Mouse (Mus musculus) liver, postnatal 0 days (tissue): ENCODE results near the gene Clec2i. TPM values are rescaled to one million over a fixed set of nuclear protein-coding genes. Genes with fewer than 3 reads are reported as not detected.

Experiments
- ATAC-seq: fragments of 200-750 bp; cut with Nextera tagmentation; 2 replicates; pipeline ENCODE4 v1.8.0; 2017; ENCODE audit warnings: mild to moderate bottlenecking, moderate library complexity
- DNase-seq: peaks from one replicate; pipeline ENCODE4 v3.0.0-alpha.2; 2016
- H3K27ac ChIP-seq: fragments of 300-500 bp; sonication (generic); 2 replicates; pipeline ENCODE4 v1.5.1; 2014; ENCODE audit warnings: antibody characterized with exemption, moderate library complexity, mild to moderate bottlenecking, low read depth
- H3K27me3 ChIP-seq: fragments of 300-500 bp; sonication (generic); 2 replicates; pipeline ENCODE4 v1.6.1; 2014; ENCODE audit warnings: low read length, control low read depth, mixed read lengths; ENCODE audit not compliant: insufficient read depth
- H3K36me3 ChIP-seq: fragments of 300-500 bp; sonication (generic); replicated peaks from 2 replicates; pipeline ENCODE4 v1.6.1; 2014; ENCODE audit warnings: mild to moderate bottlenecking, control low read depth, low read length, moderate library complexity, mixed read lengths; ENCODE audit not compliant: insufficient read depth
- H3K4me1 ChIP-seq: fragments of 300-500 bp; sonication (generic); 2 replicates; pipeline ENCODE4 v1.6.1; 2014; ENCODE audit warnings: antibody characterized with exemption, mild to moderate bottlenecking, control low read depth; ENCODE audit not compliant: insufficient read depth
- H3K4me2 ChIP-seq: fragments of 300-500 bp; sonication (generic); 2 replicates; pipeline ENCODE4 v1.6.1; 2014; ENCODE audit warnings: low read depth, mild to moderate bottlenecking, low read length, moderate library complexity, mixed read lengths
- H3K4me3 ChIP-seq: fragments of 300-500 bp; sonication (generic); 2 replicates; pipeline ENCODE4 v1.5.1; 2014; ENCODE audit warnings: low read depth, low read length
- H3K9ac ChIP-seq: fragments of 300-500 bp; sonication (generic); replicated peaks from 2 replicates; pipeline ENCODE4 v1.6.1; 2014; ENCODE audit warnings: mild to moderate bottlenecking, moderate library complexity
- H3K9me3 ChIP-seq: fragments of 300-500 bp; sonication (generic); 2 replicates; pipeline ENCODE4 v1.6.1; 2016; ENCODE audit warnings: mild to moderate bottlenecking, control low read depth, low read length, mixed read lengths
- CTCF ChIP-seq: sonication (generic); IDR thresholded peaks from 2 replicates; pipeline ENCODE4 v1.5.1; 2016; ENCODE audit warnings: antibody characterized with exemption, low read depth
- EP300 ChIP-seq: IDR thresholded peaks from 2 replicates; pipeline ENCODE4 v1.6.1; 2016; ENCODE audit warnings: antibody characterized with exemption, low read depth, mild to moderate bottlenecking
- WGBS: fragments of 180-500 bp; shearing (Covaris S2); extraction: QIAGEN DNeasy Blood & Tissue Kit; methylation state at CpG from one replicate; pipeline ENCODE4 v1.1.7; 2014; ENCODE audit not compliant: insufficient replicate concordance; 5-methylcytosine and 5-hydroxymethylcytosine counted together
- polyA plus RNA-seq: library from polyadenylated mRNA; unstranded; fragments of >200 nt; fragmentation: Nextera tagmentation; extraction: Ambion mirVana; gene quantifications from 2 replicates; pipeline ENCODE4 v1.2.1, GENCODE M21; 2015

Clec2i gene
- polyA plus RNA-seq, 1 experiment from 2014 or later = 0.27 TPM

DNA sequence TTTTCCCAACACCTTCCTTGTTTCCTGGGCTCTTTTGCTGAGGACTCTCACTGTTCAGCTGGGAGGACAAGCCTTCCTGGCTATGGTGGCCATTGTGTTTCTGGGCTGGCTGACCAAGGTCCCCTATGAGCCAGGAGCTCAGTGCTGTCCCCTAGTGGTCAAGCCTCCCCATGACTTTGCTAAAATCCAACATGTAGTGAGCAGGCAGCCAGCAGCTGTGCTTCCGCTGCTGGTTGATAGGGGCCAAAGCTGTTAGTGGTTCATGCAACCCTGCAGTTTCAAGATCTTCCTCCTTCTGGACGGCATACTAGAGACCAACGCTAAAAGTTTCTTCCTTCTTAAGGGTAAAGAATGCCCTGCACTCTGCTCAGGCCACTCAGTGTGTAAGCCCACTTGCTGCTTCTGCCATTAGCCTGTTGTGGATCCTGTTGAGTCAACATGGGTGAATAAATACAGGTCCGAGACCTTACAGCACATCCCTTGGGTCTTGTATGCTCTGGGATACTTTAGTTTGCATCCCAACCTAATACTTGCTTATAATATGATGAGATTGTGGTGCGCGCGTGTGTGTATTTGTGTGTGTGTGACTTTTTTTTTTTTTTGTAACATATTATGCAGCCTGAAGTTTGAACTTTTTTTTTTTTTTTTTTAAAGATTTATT, 41.9 kb upstream of the Clec2i start:
- WGBS = 25% methylated on average over 7 of the region's 7 CpGs
- DNase-seq (peak; percentile 91), ATAC-seq (peak; percentile 50)
- TF ChIP-seq CTCF (peak; percentile 100), EP300 (0 out of 2 replicates have a peak, but pooled peaks have one; percentile 25)
- Histone ChIP-seq H3K9me3 (no peaks in the 10 kb centered on the region), H3K27ac (peak overlapping the region; percentile 58), H3K36me3 (no peaks in the 10 kb centered on the region; the same call in 1 of the 2 replicates), H3K4me2 (peak overlapping the region; percentile 53), H3K4me3 (no peak overlapping the region; the same call in 1 of the 2 replicates), H3K27me3 (no peaks in the 10 kb centered on the region), H3K9ac (no peak overlapping the region), H3K4me1 (peaks cover 15% of the 10 kb centered on the region; the same call in 1 of the 2 replicates)

DNA sequence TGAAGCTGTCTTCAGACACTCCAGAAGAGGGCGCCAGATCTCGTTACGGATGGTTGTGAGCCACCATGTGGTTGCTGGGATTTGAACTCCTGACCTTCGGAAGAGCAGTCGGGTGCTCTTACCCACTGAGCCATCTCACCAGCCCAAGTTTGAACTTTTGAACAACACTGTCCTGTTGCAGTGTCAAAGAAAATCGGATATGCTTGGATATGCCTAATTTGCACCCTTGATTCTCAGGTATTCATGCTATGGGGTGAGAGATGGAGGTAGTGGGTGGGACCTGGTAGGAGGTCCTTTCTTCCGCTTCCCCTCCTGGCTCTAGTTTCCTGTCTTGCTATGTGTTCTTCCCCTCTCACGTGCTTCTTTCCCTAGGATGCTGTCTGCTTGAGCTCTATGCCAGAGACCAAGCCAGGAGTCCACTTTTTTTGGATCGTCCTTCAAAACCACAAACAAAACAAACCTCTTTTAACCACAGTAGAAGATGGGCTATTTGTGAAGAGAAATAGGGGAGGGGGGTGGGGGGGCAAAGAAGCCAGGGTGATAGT, 41.3 kb upstream of the Clec2i start:
- no peak for DNase-seq
- no peak overlapping the region for H3K9ac ChIP-seq
- WGBS = 56% methylated on average over 6 of the region's 9 CpGs

DNA sequence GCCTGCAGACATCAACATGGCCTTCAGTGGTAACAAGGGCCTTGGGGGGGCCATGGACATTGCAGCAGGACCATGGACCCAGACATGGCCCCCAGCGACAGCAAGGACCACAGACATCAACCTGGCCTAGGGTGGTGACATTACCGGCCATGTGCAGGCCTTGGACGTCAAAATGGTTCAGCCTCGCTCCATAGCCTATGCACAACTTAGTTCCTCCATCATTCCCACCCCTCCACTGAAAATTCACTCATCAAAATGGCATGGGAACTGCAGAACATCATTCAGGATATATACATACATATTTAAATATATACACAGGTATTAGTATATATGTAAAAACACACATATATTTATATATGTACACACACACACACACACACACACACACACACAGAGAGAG, 40.0 kb upstream of the Clec2i start:
- no peak for TF ChIP-seq CTCF
- TF ChIP-seq EP300 = no peak
- no peak for ATAC-seq
- Histone ChIP-seq H3K4me1 (peaks cover 14% of the 10 kb centered on the region), H3K4me3 (no peak overlapping the region), H3K36me3 (no peaks in the 10 kb centered on the region; the same call in 1 of the 2 replicates), H3K9ac (no peak overlapping the region), H3K4me2 (no peak overlapping the region), H3K27ac (no peak overlapping the region), H3K27me3 (no peaks in the 10 kb centered on the region), H3K9me3 (no peaks in the 10 kb centered on the region)
- WGBS = 80% methylated on average over 4 of the region's 4 CpGs
- no peak for DNase-seq

More for the DNA sequence above, 41.3 kb upstream of the Clec2i start:
- no peak overlapping the region for H3K4me2 ChIP-seq
- no peaks in the 10 kb centered on the region for H3K9me3 ChIP-seq
- no peaks in the 10 kb centered on the region; the same call in 1 of the 2 replicates for H3K36me3 ChIP-seq
- ATAC-seq = 0 out of 2 replicates have a peak, but pooled peaks have one; percentile 1
- H3K4me3 ChIP-seq = no peak overlapping the region
- H3K27me3 ChIP-seq = no peaks in the 10 kb centered on the region
- TF ChIP-seq CTCF (peak; percentile 13), EP300 (no peak)
- peaks cover 17% of the 10 kb centered on the region; the same call in 1 of the 2 replicates for H3K4me1 ChIP-seq
- no peak overlapping the region for H3K27ac ChIP-seq

- ATAC-seq (peak; percentile 20), DNase-seq (peak; percentile 74)
- no peak for TF ChIP-seq EP300
- peak; percentile 76 for TF ChIP-seq CTCF
- no peak overlapping the region for H3K9ac ChIP-seq
- H3K4me3 ChIP-seq = no peak overlapping the region
- 52% methylated on average over 2 of the region's 2 CpGs for WGBS
- no peak overlapping the region for H3K4me2 ChIP-seq
- H3K9me3 ChIP-seq = no peaks in the 10 kb centered on the region
- H3K4me1 ChIP-seq = peaks cover 10% of the 10 kb centered on the region
- H3K27ac ChIP-seq = peak overlapping the region; percentile 59; the same call in 1 of the 2 replicates
- H3K36me3 ChIP-seq = no peaks in the 10 kb centered on the region; the same call in 1 of the 2 replicates
- no peaks in the 10 kb centered on the region for H3K27me3 ChIP-seq
Measured at GRCm38 (mm10) chr6:128849902-128850301, 37.5 kb upstream of the Clec2i start.

- DNase-seq (no peak), ATAC-seq (peak; percentile 46)
- Histone ChIP-seq H3K36me3 (no peaks in the 10 kb centered on the region; the same call in 1 of the 2 replicates), H3K4me3 (no peak overlapping the region), H3K27ac (peak overlapping the region; percentile 59), H3K9ac (no peak overlapping the region), H3K4me1 (peaks cover 15% of the 10 kb centered on the region), H3K9me3 (no peaks in the 10 kb centered on the region), H3K27me3 (no peaks in the 10 kb centered on the region), H3K4me2 (peak overlapping the region; percentile 5; the same call in 1 of the 2 replicates)
- WGBS = 30% methylated on average over 2 of the region's 2 CpGs
- no peak for TF ChIP-seq EP300
- TF ChIP-seq CTCF = no peak
Measured at GRCm38 (mm10) chr6:128850671-128851070, 36.7 kb upstream of the Clec2i start.

DNA sequence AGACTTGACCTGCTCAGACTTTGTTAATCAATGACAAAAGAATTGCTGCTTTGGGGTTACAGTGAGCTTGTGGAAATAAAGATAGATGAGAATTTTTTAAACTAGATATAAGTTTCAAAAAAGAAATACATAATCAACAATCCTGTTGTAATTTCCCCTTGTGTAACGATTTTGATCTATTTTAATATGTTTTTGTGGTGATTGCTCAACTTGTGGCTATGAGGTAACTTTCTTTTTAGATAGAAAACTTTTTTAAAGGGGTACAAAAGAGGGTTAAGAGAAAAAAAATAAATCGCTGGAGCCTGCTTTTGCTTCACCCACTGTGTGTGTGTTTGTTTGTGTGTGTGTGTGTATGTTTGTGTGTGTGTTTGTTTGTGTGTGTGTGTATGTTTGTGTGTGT, 36.2 kb upstream of the Clec2i start:
- Histone ChIP-seq H3K4me3 (no peak overlapping the region), H3K27me3 (no peaks in the 10 kb centered on the region), H3K4me2 (0 out of 2 replicates have a peak overlapping the region, but pooled peaks have one; percentile 5), H3K9ac (no peak overlapping the region), H3K27ac (peak overlapping the region; percentile 59), H3K36me3 (no peaks in the 10 kb centered on the region; the same call in 1 of the 2 replicates), H3K9me3 (no peaks in the 10 kb centered on the region), H3K4me1 (peaks cover 18% of the 10 kb centered on the region)
- DNase-seq = no peak
- no peak for ATAC-seq
- TF ChIP-seq CTCF (no peak), EP300 (no peak)
- 41% methylated on average over 2 of the region's 2 CpGs for WGBS
